Mouse (Mus musculus): ENCODE data around the gene Slc6a6.

GRCm38 (mm10) chr6:91665267-91665666 lies 18.6 kb upstream of the Slc6a6 start:
- no peak for TF ChIP-seq USF1 (IDR thresholded peaks at IDR 0.05; ENCODE audit: low read depth)
- TF ChIP-seq POLR2A (IDR thresholded peaks at IDR 0.05; ENCODE audit: insufficient read length, low read depth): no peak
- no peak for TF ChIP-seq TCF12 (IDR thresholded peaks at IDR 0.05; ENCODE audit: insufficient read depth, poor library complexity, severe bottlenecking)
- TF ChIP-seq MYOG (IDR thresholded peaks at IDR 0.05; ENCODE audit: control insufficient read depth in 1 of 3, insufficient read depth in 1 of 3, insufficient read length in 2 of 3, low read depth in 2 of 3): no peak
- TF ChIP-seq REST (IDR thresholded peaks at IDR 0.05; ENCODE audit: insufficient read depth, insufficient read length): no peak
- no peak for TF ChIP-seq MAX (IDR thresholded peaks at IDR 0.05; ENCODE audit: low read depth)
- no peak for TF ChIP-seq E2F4 (IDR thresholded peaks at IDR 0.05; ENCODE audit: insufficient read depth)
- TF ChIP-seq SRF (IDR thresholded peaks at IDR 0.05; ENCODE audit: control insufficient read depth, insufficient read length, low read depth): no peak
- no peak for TF ChIP-seq MYOD1 (IDR thresholded peaks at IDR 0.05; ENCODE audit: control insufficient read depth in 1 of 3, insufficient read length in 2 of 3, low read depth in 2 of 3)

All from myocyte (in vitro differentiated cells).